Mouse (Mus musculus): ENCODE results near the gene Oxt. TPM values are rescaled to one million over a fixed set of nuclear protein-coding genes. Genes with fewer than 3 reads are reported as not detected.

Oxt gene
- polyA plus RNA-seq, 1 experiment = not detected

DNA sequence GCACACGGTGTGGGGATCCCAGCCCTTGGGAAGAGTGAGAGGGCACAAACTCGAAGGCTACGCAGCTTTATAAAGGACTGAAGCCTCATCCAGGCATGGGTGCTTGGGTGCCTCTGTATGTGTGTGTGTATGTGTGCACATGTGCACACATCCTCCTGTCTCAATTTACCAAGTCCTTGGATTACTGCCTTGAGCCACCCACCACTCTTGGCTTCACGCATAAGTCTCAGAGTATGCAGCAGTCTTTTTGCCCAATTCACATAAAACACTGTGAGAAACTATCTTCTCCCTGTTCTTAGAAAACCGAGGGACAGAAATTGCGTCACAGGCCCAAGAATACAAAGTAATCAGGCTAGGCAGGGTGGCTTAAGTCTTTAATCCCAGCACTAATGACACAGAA lies 10.0 kb downstream of the Oxt start:
- Histone ChIP-seq H3K4me1 (ENCODE audit: control insufficient read depth) (peaks cover 3% of the 10 kb centered on the region; the same call in 1 of the 2 replicates), H3K36me3 (ENCODE audit: control insufficient read depth) (peaks cover 9% of the 10 kb centered on the region), H3K4me3 (replicated peaks) (no peak overlapping the region), H3K9me3 (ENCODE audit: control insufficient read depth, low read length) (no peaks in the 10 kb centered on the region), H3K27me3 (ENCODE audit: control insufficient read depth) (peaks cover 28% of the 10 kb centered on the region)
- TF ChIP-seq GATA1 (IDR thresholded peaks at IDR 0.05; ENCODE audit: low read length) (no peak), TAL1 (IDR thresholded peaks at IDR 0.05; ENCODE audit: low read length) (no peak)

DNA sequence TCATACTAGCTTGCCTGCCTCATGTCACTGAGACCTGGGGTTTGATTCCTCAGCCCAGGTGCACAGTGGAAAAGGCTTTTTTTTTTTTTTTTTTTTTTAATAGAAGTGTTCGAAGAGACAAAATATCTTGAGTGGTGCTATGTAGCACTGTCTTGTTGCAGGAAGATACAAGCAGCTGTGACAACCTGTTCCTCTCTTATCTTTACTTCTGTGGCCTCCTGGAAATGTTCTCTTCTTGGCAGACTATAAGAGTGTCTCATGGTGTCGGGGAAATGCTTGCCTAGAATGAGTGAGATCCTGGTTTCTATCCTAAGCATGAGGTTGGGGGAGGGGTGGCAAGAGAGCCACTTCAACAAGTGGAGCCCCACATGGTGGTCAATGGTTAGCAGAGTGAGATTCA lies 12.4 kb downstream of the Oxt start:
- TF ChIP-seq TAL1 (IDR thresholded peaks at IDR 0.05; ENCODE audit: low read length) (no peak), GATA1 (IDR thresholded peaks at IDR 0.05; ENCODE audit: low read length) (no peak)
- Histone ChIP-seq H3K36me3 (ENCODE audit: control insufficient read depth) (peaks cover 23% of the 10 kb centered on the region), H3K27me3 (ENCODE audit: control insufficient read depth) (peaks cover 5% of the 10 kb centered on the region; the same call in 1 of the 2 replicates), H3K4me1 (ENCODE audit: control insufficient read depth) (peaks cover 3% of the 10 kb centered on the region; the same call in 1 of the 2 replicates), H3K9me3 (ENCODE audit: control insufficient read depth, low read length) (no peaks in the 10 kb centered on the region), H3K4me3 (replicated peaks) (no peak overlapping the region)

DNA sequence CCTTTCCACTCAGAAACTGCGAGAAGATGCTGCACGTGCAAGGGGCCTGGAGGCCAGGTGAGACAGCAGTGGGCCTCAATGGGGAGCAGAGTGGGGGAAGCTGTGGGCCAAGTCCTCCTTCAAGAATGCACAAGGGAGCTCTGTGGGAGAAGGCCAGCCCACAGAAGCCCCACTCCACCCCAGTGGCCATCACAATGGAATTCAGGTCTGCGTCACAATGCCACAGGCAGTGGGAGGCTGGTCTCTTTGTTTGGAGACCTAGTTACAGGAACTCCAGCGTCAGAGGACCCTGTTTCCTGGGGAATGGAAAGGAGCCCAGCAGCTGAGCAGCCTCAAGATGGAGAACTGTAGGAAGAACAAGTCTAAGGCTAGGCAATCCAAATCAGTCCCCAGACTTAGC lies 13.2 kb downstream of the Oxt start:
- TF ChIP-seq GATA1 (IDR thresholded peaks at IDR 0.05; ENCODE audit: low read length) (no peak), TAL1 (IDR thresholded peaks at IDR 0.05; ENCODE audit: low read length) (no peak)
- Histone ChIP-seq H3K4me1 (ENCODE audit: control insufficient read depth) (peaks cover 3% of the 10 kb centered on the region; the same call in 1 of the 2 replicates), H3K4me3 (replicated peaks) (no peak overlapping the region), H3K36me3 (ENCODE audit: control insufficient read depth) (peaks cover 24% of the 10 kb centered on the region), H3K9me3 (ENCODE audit: control insufficient read depth, low read length) (no peaks in the 10 kb centered on the region), H3K27me3 (ENCODE audit: control insufficient read depth) (peaks cover under 1% of the 10 kb centered on the region; the same call in 1 of the 2 replicates)

DNA sequence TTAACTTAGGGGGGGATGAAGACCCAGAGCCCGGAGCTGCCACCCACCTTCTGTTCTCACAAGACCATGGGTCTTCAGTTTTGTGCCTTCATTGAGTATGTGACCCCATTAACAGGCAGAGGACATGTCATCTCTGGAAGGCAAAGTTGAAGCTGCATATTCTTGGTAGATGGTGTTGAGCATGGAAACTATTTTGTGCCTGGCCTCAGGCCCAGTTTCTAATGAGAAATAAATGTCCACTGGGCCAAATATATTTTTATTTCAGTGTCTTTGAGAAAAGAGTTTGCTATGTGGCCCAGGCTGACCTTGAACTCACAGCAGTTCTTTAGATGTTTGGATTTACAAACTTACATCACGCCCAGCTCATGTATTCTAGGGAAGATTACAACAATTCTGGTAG lies 13.8 kb downstream of the Oxt start:
- Histone ChIP-seq H3K4me3 (replicated peaks) (no peak overlapping the region), H3K9me3 (ENCODE audit: control insufficient read depth, low read length) (no peaks in the 10 kb centered on the region), H3K36me3 (ENCODE audit: control insufficient read depth) (peaks cover 28% of the 10 kb centered on the region), H3K4me1 (ENCODE audit: control insufficient read depth) (peaks cover 3% of the 10 kb centered on the region; the same call in 1 of the 2 replicates), H3K27me3 (ENCODE audit: control insufficient read depth) (no peaks in the 10 kb centered on the region)
- no peak for TF ChIP-seq GATA1 (IDR thresholded peaks at IDR 0.05; ENCODE audit: low read length)
- no peak for TF ChIP-seq TAL1 (IDR thresholded peaks at IDR 0.05; ENCODE audit: low read length)

DNA sequence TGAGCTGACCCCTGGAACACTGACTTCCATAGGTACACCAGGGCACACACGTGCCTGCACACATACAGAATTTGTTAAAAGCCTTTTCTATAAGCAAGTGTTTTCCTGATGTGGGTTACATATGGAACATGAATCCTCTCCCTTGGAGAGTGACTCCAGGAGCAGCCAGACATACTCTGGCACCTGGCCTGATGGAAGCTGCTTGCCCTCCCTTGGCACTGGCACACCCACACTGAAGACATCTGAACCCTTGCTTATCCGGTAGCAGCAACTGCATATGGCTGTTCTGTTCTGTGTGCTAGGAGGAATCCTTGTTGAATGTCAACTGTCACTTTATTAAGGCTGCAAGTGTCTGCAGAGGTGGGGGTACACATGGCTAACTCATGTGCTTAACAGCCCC lies 15.0 kb downstream of the Oxt start:
- H3K4me1 ChIP-seq (ENCODE audit: control insufficient read depth) = peaks cover 5% of the 10 kb centered on the region
- TF ChIP-seq GATA1 (IDR thresholded peaks at IDR 0.05; ENCODE audit: low read length) = no peak
- no peak for TF ChIP-seq TAL1 (IDR thresholded peaks at IDR 0.05; ENCODE audit: low read length)
- H3K36me3 ChIP-seq (ENCODE audit: control insufficient read depth) = peaks cover 39% of the 10 kb centered on the region
- no peaks in the 10 kb centered on the region for H3K27me3 ChIP-seq (ENCODE audit: control insufficient read depth)
- H3K4me3 ChIP-seq (replicated peaks) = no peak overlapping the region
- no peaks in the 10 kb centered on the region for H3K9me3 ChIP-seq (ENCODE audit: control insufficient read depth, low read length)

DNA sequence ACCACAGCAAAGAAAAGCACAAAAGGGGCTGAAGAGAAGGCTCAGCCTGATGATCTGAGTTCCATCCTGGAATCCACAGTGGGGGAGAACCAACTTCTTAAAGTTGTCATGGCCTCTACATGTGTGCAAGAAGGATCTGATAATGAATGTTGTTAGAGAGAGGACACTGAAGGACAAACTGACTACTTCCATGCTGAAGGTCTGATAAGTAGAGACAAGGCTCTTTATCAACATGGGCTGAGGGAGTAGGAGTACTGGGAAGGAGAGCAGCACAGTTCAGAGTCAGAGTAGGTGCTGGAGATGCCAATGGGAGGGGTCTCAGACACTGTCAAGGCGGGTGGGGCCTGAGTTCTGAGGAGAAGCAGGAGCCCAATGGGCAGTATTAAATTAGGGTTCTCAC lies 19.6 kb downstream of the Oxt start:
- H3K4me1 ChIP-seq (ENCODE audit: control insufficient read depth) = peaks cover 13% of the 10 kb centered on the region
- H3K4me3 ChIP-seq (replicated peaks) = no peak overlapping the region
- H3K9me3 ChIP-seq (ENCODE audit: control insufficient read depth, low read length) = no peaks in the 10 kb centered on the region
- H3K27me3 ChIP-seq (ENCODE audit: control insufficient read depth) = no peaks in the 10 kb centered on the region
- H3K36me3 ChIP-seq (ENCODE audit: control insufficient read depth) = peaks cover 74% of the 10 kb centered on the region
- TF ChIP-seq GATA1 (IDR thresholded peaks at IDR 0.05; ENCODE audit: low read length) (no peak), TAL1 (IDR thresholded peaks at IDR 0.05; ENCODE audit: low read length) (no peak)

DNA sequence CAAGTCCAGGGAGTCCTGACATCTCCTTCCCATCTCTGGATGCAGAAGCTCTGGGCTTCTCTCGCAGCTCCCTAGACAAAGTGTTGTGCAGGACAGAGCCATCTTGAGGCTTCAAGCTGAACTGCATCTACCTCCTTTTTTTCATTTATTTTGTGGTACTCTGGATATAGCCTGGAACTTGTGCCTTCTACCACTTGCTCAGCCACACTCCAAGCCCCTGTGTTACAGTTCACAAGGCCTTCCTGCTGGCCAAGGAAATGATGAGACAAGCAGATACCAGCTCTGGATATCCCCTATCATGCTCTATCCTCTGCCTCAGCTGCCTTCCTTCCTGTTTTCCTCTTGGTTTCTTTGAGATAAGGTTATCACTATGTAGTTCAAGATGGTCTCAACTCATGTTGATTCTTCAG lies 21.6 kb downstream of the Oxt start:
- no peaks in the 10 kb centered on the region for H3K9me3 ChIP-seq (ENCODE audit: control insufficient read depth, low read length)
- peaks cover 13% of the 10 kb centered on the region for H3K4me1 ChIP-seq (ENCODE audit: control insufficient read depth)
- H3K36me3 ChIP-seq (ENCODE audit: control insufficient read depth) = peaks cover 69% of the 10 kb centered on the region
- TF ChIP-seq GATA1 (IDR thresholded peaks at IDR 0.05; ENCODE audit: low read length) = no peak
- no peaks in the 10 kb centered on the region for H3K27me3 ChIP-seq (ENCODE audit: control insufficient read depth)
- no peak overlapping the region for H3K4me3 ChIP-seq (replicated peaks)

DNA sequence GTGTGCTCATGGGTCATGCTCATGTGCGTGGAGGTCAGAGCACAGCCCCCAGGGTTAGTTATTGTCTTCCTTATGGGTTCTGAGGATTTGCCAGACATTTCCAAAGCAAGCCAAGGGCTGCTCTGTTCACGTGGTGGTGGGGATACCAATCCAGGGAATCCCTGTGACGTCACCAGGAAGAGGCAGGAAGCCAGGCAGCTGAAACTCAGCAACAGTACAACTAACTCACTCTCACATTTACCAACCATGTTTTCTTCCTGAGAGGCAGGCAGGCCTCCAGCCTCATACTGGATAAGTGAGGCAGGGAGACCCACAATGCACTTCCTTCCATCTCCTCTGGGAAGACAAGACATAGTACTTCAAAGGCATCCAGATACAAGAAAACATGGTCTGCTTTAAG lies 22.4 kb downstream of the Oxt start:
- TF ChIP-seq GATA1 (IDR thresholded peaks at IDR 0.05; ENCODE audit: low read length) (no peak), TAL1 (IDR thresholded peaks at IDR 0.05; ENCODE audit: low read length) (no peak)
- H3K4me3 ChIP-seq (replicated peaks) = no peak overlapping the region
- no peaks in the 10 kb centered on the region for H3K27me3 ChIP-seq (ENCODE audit: control insufficient read depth)
- peaks cover 13% of the 10 kb centered on the region for H3K4me1 ChIP-seq (ENCODE audit: control insufficient read depth)
- H3K9me3 ChIP-seq (ENCODE audit: control insufficient read depth, low read length) = no peaks in the 10 kb centered on the region
- H3K36me3 ChIP-seq (ENCODE audit: control insufficient read depth) = peaks cover 73% of the 10 kb centered on the region

DNA sequence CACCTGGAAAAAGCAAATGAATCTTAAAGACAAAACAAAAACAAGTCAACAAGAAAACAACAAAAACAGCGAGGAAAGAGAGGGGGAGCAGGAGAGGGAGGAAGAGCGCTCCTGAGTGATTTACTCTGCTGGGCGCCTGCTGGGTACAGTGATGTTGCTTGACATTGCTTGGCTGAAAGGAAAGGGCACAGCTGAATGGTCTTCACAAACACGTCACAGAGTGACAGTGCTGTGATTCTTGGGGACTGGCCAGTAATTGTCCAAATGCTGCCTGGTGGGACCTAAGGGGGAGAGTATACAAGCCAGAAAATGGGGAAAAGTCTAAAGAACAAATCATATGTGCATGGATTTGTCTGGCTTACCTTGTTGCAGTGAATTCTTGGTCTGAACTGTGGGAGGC lies 26.2 kb downstream of the Oxt start:
- no peaks in the 10 kb centered on the region for H3K9me3 ChIP-seq (ENCODE audit: control insufficient read depth, low read length)
- TF ChIP-seq GATA1 (IDR thresholded peaks at IDR 0.05; ENCODE audit: low read length) (no peak), TAL1 (IDR thresholded peaks at IDR 0.05; ENCODE audit: low read length) (no peak)
- H3K36me3 ChIP-seq (ENCODE audit: control insufficient read depth) = peaks cover 62% of the 10 kb centered on the region
- H3K4me1 ChIP-seq (ENCODE audit: control insufficient read depth) = peaks cover 17% of the 10 kb centered on the region
- H3K4me3 ChIP-seq (replicated peaks) = no peak overlapping the region
- H3K27me3 ChIP-seq (ENCODE audit: control insufficient read depth) = no peaks in the 10 kb centered on the region

DNA sequence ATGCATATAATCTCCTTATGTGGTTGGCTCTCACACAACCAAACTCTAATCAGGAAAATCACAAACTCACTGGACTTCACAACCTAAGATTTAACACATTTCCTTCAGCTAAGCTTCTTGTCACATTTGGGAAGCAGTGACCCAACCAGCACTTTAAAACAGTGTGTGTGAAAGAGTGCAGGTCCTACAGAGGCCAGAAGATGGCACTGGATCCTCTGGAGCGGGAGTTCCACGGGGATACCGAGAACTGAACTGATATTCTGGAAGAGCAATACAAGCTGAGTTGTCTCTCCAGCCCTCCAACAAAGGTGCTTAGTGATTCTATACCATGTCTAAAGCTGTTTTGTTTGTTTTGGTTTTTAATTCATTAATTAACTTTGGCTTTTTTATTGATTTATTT lies 37.1 kb downstream of the Oxt start:
- TF ChIP-seq GATA1 (IDR thresholded peaks at IDR 0.05; ENCODE audit: low read length) (no peak), TAL1 (IDR thresholded peaks at IDR 0.05; ENCODE audit: low read length) (no peak)
- Histone ChIP-seq H3K27me3 (ENCODE audit: control insufficient read depth) (no peaks in the 10 kb centered on the region), H3K36me3 (ENCODE audit: control insufficient read depth) (peaks cover 41% of the 10 kb centered on the region), H3K4me3 (replicated peaks) (no peak overlapping the region), H3K4me1 (ENCODE audit: control insufficient read depth) (peaks cover 4% of the 10 kb centered on the region), H3K9me3 (ENCODE audit: control insufficient read depth, low read length) (no peaks in the 10 kb centered on the region)
